In genomic region chr16:91962894-91963555, GRCm38 (mm10) we compare ENCODE assay signal across 8 mouse cellular contexts.
DNase-seq lines count a peak whose midpoint lies in the region; ATAC-seq and TF ChIP-seq lines count a peak whose summit lies in the region.

No protein-coding gene starts in this region.

- WGBS in forebrain, embryonic 11.5 days: 40% methylated on average over 14 of the region's 14 CpGs
- 11% methylated on average over 14 of the region's 14 CpGs for WGBS in midbrain, postnatal 0 days

- H3K27me3 ChIP-seq in forebrain, embryonic 11.5 days (ENCODE audit: control insufficient read depth, insufficient read depth, low read length): no peaks in the 10 kb centered on the region
- H3K27me3 ChIP-seq in midbrain, postnatal 0 days (ENCODE audit: insufficient read depth, low read length): no peaks in the 10 kb centered on the region

- peak; percentile 45 for DNase-seq in layer of hippocampus, adult 11-12 months (ENCODE audit: low spot score)
- no peak for DNase-seq in layer of hippocampus, adult 9-10 months (ENCODE audit: low spot score)
- DNase-seq in forebrain, embryonic 11.5 days (ENCODE audit: low spot score): peak; percentile 79
- DNase-seq in kidney, postnatal 10 days: peak; percentile 42
- DNase-seq in midbrain, postnatal 0 days (ENCODE audit: low spot score): peak; percentile 96
- no peak for DNase-seq in thymus, adult 18-20 months
- no peak for DNase-seq in gastrocnemius, adult 2 months
- DNase-seq in thymus, postnatal 14 days: no peak

- peak overlapping the region; percentile 32; the same call in 1 of the 2 replicates for H3K4me2 ChIP-seq in forebrain, embryonic 11.5 days (ENCODE audit: low read depth, low read length, severe bottlenecking)
- peak overlapping the region; percentile 36 for H3K4me2 ChIP-seq in midbrain, postnatal 0 days (ENCODE audit: low read depth, low read length, poor library complexity, severe bottlenecking)

- intact Hi-C loops in gastrocnemius, adult 2 months (cut with DNase I): no loop called here

- H3K4me1 ChIP-seq in forebrain, embryonic 11.5 days (replicated peaks; ENCODE audit: control insufficient read depth, insufficient read depth, low read length): peaks cover 11% of the 10 kb centered on the region; the same call in 1 of the 2 replicates
- H3K4me1 ChIP-seq in midbrain, postnatal 0 days (ENCODE audit: insufficient read depth, low read length): peaks cover 10% of the 10 kb centered on the region; the same call in 1 of the 2 replicates

- no peak overlapping the region for H3K4me3 ChIP-seq in forebrain, embryonic 11.5 days (ENCODE audit: low read depth, low read length)
- H3K4me3 ChIP-seq in midbrain, postnatal 0 days (ENCODE audit: low read depth, low read length): no peak overlapping the region
- no peak overlapping the region for H3K4me3 ChIP-seq in gastrocnemius, adult 2 months

- peak; percentile 92 for ATAC-seq in forebrain, embryonic 11.5 days (replicated peaks; ENCODE audit: low FRiP score)
- ATAC-seq in midbrain, postnatal 0 days (ENCODE audit: low FRiP score): peak; percentile 94

- no peaks in the 10 kb centered on the region for H3K9me3 ChIP-seq in forebrain, embryonic 11.5 days (ENCODE audit: control insufficient read depth, low read length)
- no peaks in the 10 kb centered on the region for H3K9me3 ChIP-seq in midbrain, postnatal 0 days (ENCODE audit: low read length)

- no peaks in the 10 kb centered on the region for H3K36me3 ChIP-seq in forebrain, embryonic 11.5 days (ENCODE audit: control insufficient read depth, insufficient read depth, low read length)
- H3K36me3 ChIP-seq in midbrain, postnatal 0 days (ENCODE audit: insufficient read depth, low read length): no peaks in the 10 kb centered on the region

- no peak for TF ChIP-seq CTCF in midbrain, postnatal 0 days (IDR thresholded peaks at IDR 0.05)
- TF ChIP-seq CTCF in gastrocnemius, adult 2 months (IDR thresholded peaks at IDR 0.05): no peak

- H3K9ac ChIP-seq in forebrain, embryonic 11.5 days (ENCODE audit: low read length): no peak overlapping the region; the same call in 1 of the 2 replicates
- no peak overlapping the region for H3K9ac ChIP-seq in midbrain, postnatal 0 days (replicated peaks; ENCODE audit: low read length, poor library complexity, severe bottlenecking)

- peak overlapping the region; percentile 72; the same call in 1 of the 2 replicates for H3K27ac ChIP-seq in forebrain, embryonic 11.5 days (ENCODE audit: low read depth, low read length)
- peak overlapping the region; percentile 92 for H3K27ac ChIP-seq in midbrain, postnatal 0 days (ENCODE audit: low read depth, low read length)
- H3K27ac ChIP-seq in gastrocnemius, adult 2 months: no peak overlapping the region

Comparison
In these comparisons a context has a peak if more than half of its experiments do, and no peak if none do; other contexts are left out.
1. DNase-seq: peak in layer of hippocampus, adult 11-12 months (single experiment), forebrain, embryonic 11.5 days (single experiment), kidney, postnatal 10 days (single experiment) and midbrain, postnatal 0 days (single experiment); none in layer of hippocampus, adult 9-10 months (single experiment), thymus, adult 18-20 months (0 of 2), gastrocnemius, adult 2 months (single experiment) and thymus, postnatal 14 days (single experiment).